In the genomic region with DNA sequence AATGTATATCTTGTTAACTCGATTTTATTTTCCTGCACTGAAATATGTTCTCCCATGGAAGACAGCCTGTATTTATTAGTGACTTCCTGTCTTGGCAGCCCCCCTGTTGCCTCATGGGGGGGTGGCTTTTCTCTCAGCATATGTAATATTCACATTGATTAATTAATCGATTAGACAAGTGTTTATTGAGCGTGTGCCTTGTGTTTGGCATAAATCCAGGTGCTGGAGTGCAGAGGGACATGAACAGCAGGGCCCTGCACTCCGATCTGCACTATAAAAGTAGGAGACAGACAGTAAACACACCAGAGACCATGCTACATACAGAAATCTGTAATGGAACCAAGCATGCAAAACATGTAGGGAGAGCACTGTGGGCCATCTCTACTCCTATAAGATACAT, we compare ENCODE assay signal across 27 mouse cellular contexts.
"Had no signal": no experiment of that assay in that cellular context is flagged by ENCODE, and none has a peak within 500 bp of the region (broad histone marks: within the 10 kb centered on the region; RNA-seq: fewer than 3 reads in every experiment).

No protein-coding gene starts in this region.

- H3K4me3 ChIP-seq: embryonic facial prominence, embryonic 10.5 days; embryonic facial prominence, embryonic 12.5 days; embryonic facial prominence, embryonic 13.5 days; embryonic facial prominence, embryonic 15.5 days; erythroblast, embryonic 14.5 days; forebrain, embryonic 10.5 days; forebrain, embryonic 12.5 days; forebrain, embryonic 13.5 days; forebrain, embryonic 15.5 days; gastrocnemius, adult 2 months had no signal

- DNase-seq: cerebellum, adult 18-20 months; cerebellum, adult 2 months; cerebellum, adult 8-10 months; cerebellum, adult 9-10 months; cerebellum, adult 9-11 months; cerebellum, postnatal 10 days; cerebellum, postnatal 14 days; cerebellum, postnatal 25 days; cerebellum, postnatal 36 days; embryo, embryonic 11 days; forebrain, postnatal 0 days; gastrocnemius, adult 2 months; gastrocnemius, postnatal 10 days; gastrocnemius, postnatal 14 days; gastrocnemius, postnatal 25 days; gastrocnemius, postnatal 36 days had no signal

- H3K9me3 ChIP-seq: embryonic facial prominence, embryonic 10.5 days; embryonic facial prominence, embryonic 12.5 days; embryonic facial prominence, embryonic 13.5 days; embryonic facial prominence, embryonic 15.5 days; forebrain, embryonic 10.5 days; forebrain, embryonic 12.5 days; forebrain, embryonic 13.5 days; forebrain, embryonic 15.5 days had no signal

- H3K9ac ChIP-seq: embryonic facial prominence, embryonic 12.5 days; embryonic facial prominence, embryonic 13.5 days; embryonic facial prominence, embryonic 15.5 days; forebrain, embryonic 12.5 days; forebrain, embryonic 13.5 days; forebrain, embryonic 15.5 days; forebrain, postnatal 0 days had no signal

- H3K4me1 ChIP-seq: embryonic facial prominence, embryonic 10.5 days; embryonic facial prominence, embryonic 12.5 days; embryonic facial prominence, embryonic 15.5 days; forebrain, embryonic 10.5 days; forebrain, embryonic 12.5 days; forebrain, embryonic 15.5 days had no signal

- H3K36me3 ChIP-seq: embryonic facial prominence, embryonic 10.5 days; embryonic facial prominence, embryonic 12.5 days; embryonic facial prominence, embryonic 15.5 days; forebrain, embryonic 10.5 days; forebrain, embryonic 12.5 days; forebrain, embryonic 15.5 days had no signal

- H3K27ac ChIP-seq: embryonic facial prominence, embryonic 10.5 days; embryonic facial prominence, embryonic 12.5 days; embryonic facial prominence, embryonic 13.5 days; embryonic facial prominence, embryonic 15.5 days; forebrain, embryonic 10.5 days; forebrain, embryonic 12.5 days; forebrain, embryonic 13.5 days; forebrain, embryonic 15.5 days; gastrocnemius, adult 2 months had no signal

- H3K27me3 ChIP-seq: embryonic facial prominence, embryonic 12.5 days; embryonic facial prominence, embryonic 13.5 days; embryonic facial prominence, embryonic 15.5 days; forebrain, embryonic 12.5 days; forebrain, embryonic 13.5 days; forebrain, embryonic 15.5 days had no signal

- H3K4me2 ChIP-seq: embryonic facial prominence, embryonic 12.5 days; embryonic facial prominence, embryonic 13.5 days; embryonic facial prominence, embryonic 15.5 days; forebrain, embryonic 12.5 days; forebrain, embryonic 13.5 days; forebrain, embryonic 15.5 days had no signal

- ATAC-seq: forebrain, embryonic 13.5 days; forebrain, embryonic 14.5 days; forebrain, embryonic 15.5 days; forebrain, embryonic 16.5 days; forebrain, postnatal 0 days had no signal
